8 mouse cellular contexts compared by ENCODE assay signal in the genomic region with DNA sequence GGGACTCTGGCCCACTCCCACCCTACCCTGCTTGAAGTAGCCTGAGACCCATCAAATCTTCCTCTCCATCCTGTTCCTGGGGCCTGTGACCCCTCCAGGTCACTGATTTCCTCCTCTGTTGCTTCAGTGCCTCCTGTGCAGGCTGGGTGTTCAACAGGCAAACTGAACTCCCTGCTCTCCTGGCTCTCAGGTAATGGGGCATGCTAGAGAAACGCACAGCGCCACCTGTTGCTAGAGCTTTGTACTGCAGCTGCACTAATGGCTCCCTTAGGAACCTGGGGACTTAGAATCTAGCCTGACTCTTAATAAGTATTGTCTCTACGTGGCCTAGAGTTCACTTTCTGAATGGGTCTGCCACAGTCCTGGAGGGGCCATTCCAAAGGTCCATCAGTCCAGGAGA. TPM values are rescaled to one million over a fixed set of nuclear protein-coding genes. Genes with fewer than 3 reads are reported as not detected.
DNase-seq lines count a peak whose midpoint lies in the region; ATAC-seq and TF ChIP-seq lines count a peak whose summit lies in the region.
"Had no signal": no experiment of that assay in that cellular context is flagged by ENCODE, and none has a peak within 500 bp of the region (broad histone marks: within the 10 kb centered on the region; RNA-seq: fewer than 3 reads in every experiment).

No protein-coding gene starts in this region.

- in situ Hi-C loops in ES-E14 (cut with MboI; ENCODE audit: low sequenced_read_pairs in 2 of 2, unreplicated experiment in 2 of 2), result no loop called here

- H3K4me3 ChIP-seq in ES-E14 (ENCODE audit: insufficient read depth in 1 of 2, low read depth in 1 of 2, low read length in 2 of 2, poor library complexity in 1 of 2, severe bottlenecking in 1 of 2), result no peak overlapping the region
- no peak overlapping the region for H3K4me3 ChIP-seq in embryonic facial prominence, embryonic 14.5 days (ENCODE audit: low read depth, low read length)
- H3K4me3 ChIP-seq: limb, embryonic 12.5 days had no signal

- DNase-seq in ES-E14 (ENCODE audit: low read depth, low spot score), result peak; percentile 72
- peak; percentile 73 to 80 for DNase-seq in adrenal gland, postnatal 36 days
- DNase-seq in embryonic facial prominence, embryonic 14.5 days (ENCODE audit: low spot score), result peak; percentile 59
- peak; percentile 82 for DNase-seq in heart, postnatal 4 days
- peak; percentile 40 for DNase-seq in layer of hippocampus, adult 9-10 months (ENCODE audit: low spot score)
- DNase-seq in lung, postnatal 4 days, result peak; percentile 57 to 78
- peak; percentile 62 for DNase-seq in skeletal muscle tissue, adult 2 months (ENCODE audit: low read depth, low spot score)

- H3K27me3 ChIP-seq in embryonic facial prominence, embryonic 14.5 days (replicated peaks; ENCODE audit: control insufficient read depth, insufficient read depth, low read length), result no peaks in the 10 kb centered on the region
- H3K27me3 ChIP-seq: limb, embryonic 12.5 days had no signal

- no peaks in the 10 kb centered on the region; the same call in 1 of the 2 replicates for H3K36me3 ChIP-seq in ES-E14 (ENCODE audit: control insufficient read depth, insufficient read depth, low read length, poor library complexity, severe bottlenecking)
- H3K36me3 ChIP-seq in embryonic facial prominence, embryonic 14.5 days (ENCODE audit: control insufficient read depth, insufficient read depth, low read length), result peaks cover 25% of the 10 kb centered on the region

- no peaks in the 10 kb centered on the region for H3K4me1 ChIP-seq in ES-E14 (ENCODE audit: control insufficient read depth in 2 of 2, insufficient read depth in 2 of 2, low read length in 2 of 2, poor library complexity in 1 of 2)
- H3K4me1 ChIP-seq in embryonic facial prominence, embryonic 14.5 days (ENCODE audit: control insufficient read depth, insufficient read depth, low read length), result no peaks in the 10 kb centered on the region
- H3K4me1 ChIP-seq: limb, embryonic 12.5 days had no signal

- no peak overlapping the region for H3K9ac ChIP-seq in ES-E14 (ENCODE audit: insufficient read depth, low read depth, low read length, poor library complexity, severe bottlenecking)
- no peak overlapping the region for H3K9ac ChIP-seq in embryonic facial prominence, embryonic 14.5 days (ENCODE audit: low read depth, low read length)
- H3K9ac ChIP-seq: limb, embryonic 12.5 days had no signal

- H3K27ac ChIP-seq in ES-E14 (ENCODE audit: insufficient read depth, low read depth, low read length, poor library complexity, severe bottlenecking), result no peak overlapping the region
- H3K27ac ChIP-seq in embryonic facial prominence, embryonic 14.5 days (replicated peaks; ENCODE audit: low read depth, low read length), result no peak overlapping the region
- H3K27ac ChIP-seq: limb, embryonic 12.5 days had no signal

- 14% methylated on average over 2 of the region's 3 CpGs for WGBS in embryonic facial prominence, embryonic 14.5 days

- H3K4me2 ChIP-seq in embryonic facial prominence, embryonic 14.5 days (ENCODE audit: low read depth, low read length), result no peak overlapping the region
- H3K4me2 ChIP-seq: limb, embryonic 12.5 days had no signal

- no peaks in the 10 kb centered on the region for H3K9me3 ChIP-seq in ES-E14 (ENCODE audit: control insufficient read depth, insufficient read depth, low read depth, low read length)
- no peaks in the 10 kb centered on the region for H3K9me3 ChIP-seq in embryonic facial prominence, embryonic 14.5 days (ENCODE audit: control insufficient read depth, low read length)
- H3K9me3 ChIP-seq: limb, embryonic 12.5 days had no signal

- ATAC-seq in embryonic facial prominence, embryonic 14.5 days (ENCODE audit: low read depth), result peak; percentile 58

TF ChIP-seq in ES-E14, 5 proteins besides CTCF, POLR2A, EP300 and RAD21:
- TF ChIP-seq MAFK (IDR thresholded peaks at IDR 0.05; ENCODE audit: insufficient read depth, low read depth, low read length), result no peak
- no peak for TF ChIP-seq HCFC1 (IDR thresholded peaks at IDR 0.05; ENCODE audit: borderline replicate concordance, insufficient read depth, low read length)
- peak; percentile 28; the same call in 1 of the 2 replicates for TF ChIP-seq ZC3H11A (IDR thresholded peaks at IDR 0.05; ENCODE audit: borderline replicate concordance, low read depth, low read length)
- no peak for TF ChIP-seq ZNF384 (IDR thresholded peaks at IDR 0.05; ENCODE audit: low read depth, low read length)
- no peak for TF ChIP-seq CHD2 (IDR thresholded peaks at IDR 0.05; ENCODE audit: low read depth, low read length)

RNA-seq across cellular contexts. Expression of gene Cnnm3, which starts 10.4 kb away (rescaled TPM):
- total RNA-seq in ES-E14 (2012; rRNA removed), result 28.6 and 50.7 TPM in 2 replicates
- total RNA-seq in adrenal gland, postnatal 36 days (2021), result 10 to 100 TPM; 21.5 to 34.2 TPM
- polyA plus RNA-seq in embryonic facial prominence, embryonic 14.5 days (2014; fragmentation: Nextera tagmentation; extraction: Ambion mirVana), result 4.8 and 5.1 TPM in 2 replicates
- total RNA-seq in heart, postnatal 4 days (2021), result 10 to 100 TPM; 14.9 to 15.7 TPM

RNA-seq across cellular contexts. Expression of gene Cnnm4, which starts 29.8 kb away (rescaled TPM):
- 10.7 and 17.9 TPM in 2 replicates for total RNA-seq in ES-E14 (2012; rRNA removed)
- total RNA-seq in adrenal gland, postnatal 36 days (2021), result 1 to 10 TPM; 3.9 to 4.9 TPM
- polyA plus RNA-seq in embryonic facial prominence, embryonic 14.5 days (2014; fragmentation: Nextera tagmentation; extraction: Ambion mirVana), result 13.5 and 13.9 TPM in 2 replicates
- 1 to 10 TPM; 4.4 to 4.8 TPM for total RNA-seq in heart, postnatal 4 days (2021)

RNA-seq across cellular contexts. Expression of gene Ankrd23, which starts 35.4 kb away (rescaled TPM):
- 5.0 and 5.5 TPM in 2 replicates for total RNA-seq in ES-E14 (2012; rRNA removed)
- total RNA-seq in adrenal gland, postnatal 36 days (2021), result 1 to 10 TPM; 6.4 to 8.1 TPM
- 12.3 and 13.2 TPM in 2 replicates for polyA plus RNA-seq in embryonic facial prominence, embryonic 14.5 days (2014; fragmentation: Nextera tagmentation; extraction: Ambion mirVana)
- total RNA-seq in heart, postnatal 4 days (2021), result 100 to 1,000 TPM; 151 to 159 TPM

RNA-seq across cellular contexts. Expression of gene Gm42417, which starts 38.0 kb away (rescaled TPM):
- 0.21 TPM in 1 of 2 replicates, not detected in the other for total RNA-seq in ES-E14 (2012; rRNA removed)
- total RNA-seq in adrenal gland, postnatal 36 days (2021), result under 1 TPM in 1 of 2 experiments, not detected in 1; 0.49 TPM
- polyA plus RNA-seq in embryonic facial prominence, embryonic 14.5 days (2014; fragmentation: Nextera tagmentation; extraction: Ambion mirVana), result not detected in 2 replicates
- total RNA-seq in heart, postnatal 4 days (2021), result 10 to 100 TPM; 48.6 to 69.8 TPM

RNA-seq across cellular contexts. Expression of gene Ankrd39, which starts 46.0 kb away (rescaled TPM):
- 11.3 and 15.7 TPM in 2 replicates for total RNA-seq in ES-E14 (2012; rRNA removed)
- total RNA-seq in adrenal gland, postnatal 36 days (2021), result 10 to 100 TPM; 11.3 to 12.6 TPM
- polyA plus RNA-seq in embryonic facial prominence, embryonic 14.5 days (2014; fragmentation: Nextera tagmentation; extraction: Ambion mirVana), result 19.5 and 20.0 TPM in 2 replicates
- 10 to 100 TPM; 16.0 to 18.5 TPM for total RNA-seq in heart, postnatal 4 days (2021)

Comparison
In these comparisons a context has a peak if more than half of its experiments do, and no peak if none do; other contexts are left out.
1. RNA of gene Ankrd23, which starts 35.4 kb away (total RNA-seq): 151 to 159 TPM in heart, postnatal 4 days; 6.4 to 8.1 TPM in adrenal gland, postnatal 36 days and 5.0 to 5.5 TPM in ES-E14; every median in the first group is over 10 times any median in the second.
2. Peak in every context shown above with its lines, with median percentiles within 50 percentile points of each other: DNase-seq.